Mouse (Mus musculus) stomach, postnatal 0 days (tissue): ENCODE results near the gene Zfp62. TPM values are rescaled to one million over a fixed set of nuclear protein-coding genes. Genes with fewer than 3 reads are reported as not detected.

Experiments used
- ATAC-seq: fragments of 200-750 bp; cut with Nextera tagmentation; 2 replicates; pipeline ENCODE4 v1.8.0; 2017; ENCODE audit not compliant: low FRiP score, low TSS enrichment
- DNase-seq: peaks from one replicate; pipeline ENCODE4 v3.0.0-alpha.2; 2016; ENCODE audit warnings: low spot score
- H3K27ac ChIP-seq: fragments of 300-500 bp; sonication (generic); replicated peaks from 2 replicates; pipeline ENCODE4 v1.5.1; 2014; ENCODE audit warnings: mild to moderate bottlenecking, control low read depth
- H3K27me3 ChIP-seq: fragments of 300-500 bp; sonication (generic); 2 replicates; pipeline ENCODE4 v1.6.1; 2014; ENCODE audit warnings: low read length; ENCODE audit not compliant: control insufficient read depth, insufficient read depth
- H3K36me3 ChIP-seq: fragments of 300-500 bp; sonication (generic); 2 replicates; pipeline ENCODE4 v1.6.1; 2014; ENCODE audit warnings: low read length, mixed read lengths; ENCODE audit not compliant: control insufficient read depth, insufficient read depth
- H3K4me1 ChIP-seq: fragments of 300-500 bp; sonication (generic); replicated peaks from 2 replicates; pipeline ENCODE4 v1.6.1; 2014; ENCODE audit warnings: antibody characterized with exemption; ENCODE audit not compliant: control insufficient read depth, insufficient read depth
- H3K4me2 ChIP-seq: fragments of 300-500 bp; sonication (generic); replicated peaks from 2 replicates; pipeline ENCODE4 v1.6.1; 2014; ENCODE audit warnings: low read depth, mild to moderate bottlenecking, control low read depth, moderate library complexity
- H3K4me3 ChIP-seq: fragments of 300-500 bp; sonication (generic); 2 replicates; pipeline ENCODE4 v1.5.1; 2014; ENCODE audit warnings: low read depth, low read length, control low read depth
- H3K9ac ChIP-seq: fragments of 300-500 bp; sonication (generic); 2 replicates; pipeline ENCODE4 v1.6.1; 2014; ENCODE audit warnings: mild to moderate bottlenecking, low read length, control low read depth, mixed read lengths
- H3K9me3 ChIP-seq: fragments of 300-500 bp; sonication (generic); 2 replicates; pipeline ENCODE4 v1.6.1; 2016; ENCODE audit warnings: low read length; ENCODE audit not compliant: control insufficient read depth
- CTCF ChIP-seq: IDR thresholded peaks from 2 replicates; pipeline ENCODE4 v1.5.1; 2016; ENCODE audit warnings: antibody characterized with exemption, low read depth, mild to moderate bottlenecking, moderate library complexity
- EP300 ChIP-seq: optimal IDR thresholded peaks from 2 replicates; pipeline ENCODE3; 2016; ENCODE audit warnings: antibody characterized with exemption
- WGBS: fragments of 180-500 bp; shearing (Covaris S2); extraction: QIAGEN DNeasy Blood & Tissue Kit; methylation state at CpG from one replicate; pipeline ENCODE4 v1.1.7; 2014; 5-methylcytosine and 5-hydroxymethylcytosine counted together
- polyA plus RNA-seq: library from polyadenylated mRNA; unstranded; fragments of >200 nt; fragmentation: Nextera tagmentation; extraction: Ambion mirVana; gene quantifications from 2 replicates; pipeline ENCODE4 v1.2.1, GENCODE M21; 2015

The Zfp62 gene
- polyA plus RNA-seq, 1 experiment from 2014 or later, result 10.0 TPM

- Histone ChIP-seq H3K9me3 (no peaks in the 10 kb centered on the region), H3K27ac (no peak overlapping the region), H3K4me3 (no peak overlapping the region), H3K9ac (no peak overlapping the region), H3K4me1 (no peaks in the 10 kb centered on the region), H3K36me3 (no peaks in the 10 kb centered on the region), H3K27me3 (no peaks in the 10 kb centered on the region), H3K4me2 (no peak overlapping the region)
- 30% methylated on average over 2 of the region's 2 CpGs for WGBS
- DNase-seq (no peak), ATAC-seq (no peak)
- TF ChIP-seq EP300 (no peak), CTCF (no peak)
These were observed 34.4 kb downstream of the Zfp62 start for GRCm38 (mm10) chr11:49237532-49237931.

- no peak for TF ChIP-seq EP300
- TF ChIP-seq CTCF, result no peak
- no peak for ATAC-seq
- Histone ChIP-seq H3K27ac (no peak overlapping the region), H3K4me3 (no peak overlapping the region), H3K4me2 (no peak overlapping the region), H3K27me3 (no peaks in the 10 kb centered on the region), H3K4me1 (0 out of 2 replicates have a peak, but pooled peaks cover 5% of the 10 kb centered on the region), H3K9me3 (no peaks in the 10 kb centered on the region), H3K9ac (no peak overlapping the region), H3K36me3 (no peaks in the 10 kb centered on the region)
- 63% methylated on average over 1 of the region's 1 CpGs for WGBS
- DNase-seq, result no peak
These were observed 37.2 kb downstream of the Zfp62 start for GRCm38 (mm10) chr11:49240310-49240709.

- WGBS, result 75% methylated on average over 4 of the region's 4 CpGs
- Histone ChIP-seq H3K9ac (no peak overlapping the region), H3K27me3 (no peaks in the 10 kb centered on the region), H3K27ac (no peak overlapping the region), H3K4me2 (no peak overlapping the region), H3K9me3 (no peaks in the 10 kb centered on the region), H3K4me1 (0 out of 2 replicates have a peak, but pooled peaks cover 6% of the 10 kb centered on the region), H3K36me3 (no peaks in the 10 kb centered on the region), H3K4me3 (no peak overlapping the region)
- TF ChIP-seq EP300 (no peak), CTCF (no peak)
- DNase-seq, result no peak
- ATAC-seq, result no peak
These were observed 37.8 kb downstream of the Zfp62 start for GRCm38 (mm10) chr11:49240874-49241273.

GRCm38 (mm10) chr11:49241471-49241870 lies 38.4 kb downstream of the Zfp62 start:
- Histone ChIP-seq H3K9ac (no peak overlapping the region), H3K4me3 (no peak overlapping the region), H3K36me3 (no peaks in the 10 kb centered on the region), H3K27ac (no peak overlapping the region), H3K27me3 (no peaks in the 10 kb centered on the region), H3K4me2 (no peak overlapping the region), H3K9me3 (no peaks in the 10 kb centered on the region), H3K4me1 (0 out of 2 replicates have a peak, but pooled peaks cover 7% of the 10 kb centered on the region)
- TF ChIP-seq EP300 (no peak), CTCF (no peak)
- WGBS, result no CpG with 5 or more reads among the region's 1 CpGs
- no peak for DNase-seq
- no peak for ATAC-seq

- WGBS, result 23% methylated on average over 11 of the region's 11 CpGs
- Histone ChIP-seq H3K4me3 (peak overlapping the region; percentile 56), H3K4me2 (peak overlapping the region; percentile 65), H3K4me1 (peaks cover 19% of the 10 kb centered on the region), H3K27ac (peak overlapping the region; percentile 94), H3K9me3 (no peaks in the 10 kb centered on the region), H3K9ac (peak overlapping the region; percentile 60), H3K27me3 (no peaks in the 10 kb centered on the region), H3K36me3 (no peaks in the 10 kb centered on the region)
- TF ChIP-seq CTCF (no peak), EP300 (no peak)
- DNase-seq (no peak), ATAC-seq (no peak; the same call in 1 of the 2 replicates)
These were observed 40.0 kb downstream of the Zfp62 start for GRCm38 (mm10) chr11:49242944-49243626.
